ENCODE assay signal across 8 mouse cellular contexts in genomic region chr2:174330616-174331191, GRCm38 (mm10). TPM values are rescaled to one million over a fixed set of nuclear protein-coding genes. Genes with fewer than 3 reads are reported as not detected.
DNase-seq lines count a peak whose midpoint lies in the region; ATAC-seq and TF ChIP-seq lines count a peak whose summit lies in the region.

No protein-coding gene starts in this region.

- H3K36me3 ChIP-seq in heart, embryonic 11.5 days (ENCODE audit: control insufficient read depth, insufficient read depth, low read length), result peaks cover 3% of the 10 kb centered on the region; the same call in 1 of the 2 replicates
- H3K36me3 ChIP-seq in kidney, embryonic 14.5 days (ENCODE audit: control insufficient read depth, insufficient read depth, low read length), result peaks cover 11% of the 10 kb centered on the region; the same call in 1 of the 2 replicates
- H3K36me3 ChIP-seq in liver, postnatal 0 days (replicated peaks; ENCODE audit: insufficient read depth, low read length), result peaks cover 7% of the 10 kb centered on the region; the same call in 1 of the 2 replicates
- no peaks in the 10 kb centered on the region for H3K36me3 ChIP-seq in neural tube, embryonic 14.5 days (ENCODE audit: control insufficient read depth, insufficient read depth, low read length)

- under 1% methylated on average over 47 of the region's 48 CpGs for WGBS in bone marrow, adult 2 months
- 0% methylated on average over 39 of the region's 48 CpGs for WGBS in heart, embryonic 11.5 days (ENCODE audit: insufficient replicate concordance)
- WGBS in kidney, embryonic 14.5 days, result 1% methylated on average over 36 of the region's 48 CpGs
- WGBS in liver, postnatal 0 days (ENCODE audit: insufficient replicate concordance), result under 1% methylated on average over 38 of the region's 48 CpGs
- 2% methylated on average over 27 of the region's 48 CpGs for WGBS in neural tube, embryonic 14.5 days

- ATAC-seq in heart, embryonic 11.5 days (replicated peaks; ENCODE audit: insufficient number of reproducible peaks, low FRiP score, low TSS enrichment), result peak; percentile 51
- peak; percentile 57 for ATAC-seq in kidney, embryonic 14.5 days (ENCODE audit: low FRiP score, low TSS enrichment)
- ATAC-seq in liver, postnatal 0 days, result peak; percentile 65
- ATAC-seq in neural tube, embryonic 14.5 days (ENCODE audit: low read depth), result peak; percentile 52

- peak; percentile 10; the same call in 1 of the 2 replicates for TF ChIP-seq POLR2A in bone marrow, adult 2 months (IDR thresholded peaks at IDR 0.05; ENCODE audit: borderline replicate concordance, control insufficient read depth, low read depth, low read length)
- peak; percentile 55; the same call in 1 of the 2 replicates for TF ChIP-seq POLR2A in embryonic fibroblast, embryonic 13.5 days (IDR thresholded peaks at IDR 0.05; ENCODE audit: low read depth, low read length)

- peak overlapping the region; percentile 82 for H3K4me2 ChIP-seq in heart, embryonic 11.5 days
- peak overlapping the region; percentile 64 for H3K4me2 ChIP-seq in kidney, embryonic 14.5 days (replicated peaks; ENCODE audit: low read depth, low read length)
- H3K4me2 ChIP-seq in liver, postnatal 0 days (ENCODE audit: low read depth, low read length), result peak overlapping the region; percentile 96
- H3K4me2 ChIP-seq in neural tube, embryonic 14.5 days (ENCODE audit: low read depth, low read length), result peak overlapping the region; percentile 69

- H3K9me3 ChIP-seq in heart, embryonic 11.5 days (replicated peaks; ENCODE audit: control insufficient read depth, low read length), result no peaks in the 10 kb centered on the region
- H3K9me3 ChIP-seq in kidney, embryonic 14.5 days (ENCODE audit: control insufficient read depth, low read length), result peaks cover 11% of the 10 kb centered on the region; the same call in 1 of the 2 replicates
- no peaks in the 10 kb centered on the region for H3K9me3 ChIP-seq in liver, postnatal 0 days (ENCODE audit: low read length)
- no peaks in the 10 kb centered on the region for H3K9me3 ChIP-seq in neural tube, embryonic 14.5 days (ENCODE audit: control insufficient read depth, low read length)

- H3K27me3 ChIP-seq in heart, embryonic 11.5 days (ENCODE audit: control insufficient read depth, insufficient read depth, low read length), result no peaks in the 10 kb centered on the region
- no peaks in the 10 kb centered on the region for H3K27me3 ChIP-seq in kidney, embryonic 14.5 days (ENCODE audit: control insufficient read depth, insufficient read depth, low read length)
- no peaks in the 10 kb centered on the region for H3K27me3 ChIP-seq in liver, postnatal 0 days (ENCODE audit: insufficient read depth, low read length)
- no peaks in the 10 kb centered on the region for H3K27me3 ChIP-seq in neural tube, embryonic 14.5 days (ENCODE audit: control insufficient read depth, insufficient read depth, low read length)

- peak overlapping the region; percentile 100 for H3K4me3 ChIP-seq in bone marrow, adult 2 months (replicated peaks; ENCODE audit: control insufficient read depth, low read depth, low read length)
- peak overlapping the region; percentile 95 for H3K4me3 ChIP-seq in embryonic fibroblast, embryonic 13.5 days (ENCODE audit: insufficient read depth, low read length)
- H3K4me3 ChIP-seq in heart, embryonic 11.5 days (ENCODE audit: low read depth, low read length), result peak overlapping the region; percentile 97
- peak overlapping the region; percentile 98 for H3K4me3 ChIP-seq in kidney, embryonic 14.5 days (ENCODE audit: low read length)
- H3K4me3 ChIP-seq in liver, postnatal 0 days (ENCODE audit: low read depth, low read length), result peak overlapping the region; percentile 88
- H3K4me3 ChIP-seq in neural tube, embryonic 14.5 days (ENCODE audit: low read depth, low read length), result peak overlapping the region; percentile 99

- TF ChIP-seq CTCF in bone marrow, adult 2 months (IDR thresholded peaks at IDR 0.05; ENCODE audit: control insufficient read depth, insufficient read depth, low read length), result no peak
- TF ChIP-seq CTCF in embryonic fibroblast, embryonic 13.5 days (IDR thresholded peaks at IDR 0.05; ENCODE audit: borderline replicate concordance, insufficient read depth, low read length), result no peak
- TF ChIP-seq CTCF in liver, postnatal 0 days (IDR thresholded peaks at IDR 0.05; ENCODE audit: low read depth), result peak; percentile 31

- DNase-seq in CD4-positive, CD25-positive, alpha-beta regulatory T cell, adult 2 months (ENCODE audit: low read depth, low spot score), result peak; percentile 74
- peak; percentile 84 for DNase-seq in liver, postnatal 0 days
- peak; percentile 69 for DNase-seq in testis, postnatal 14 days (ENCODE audit: low spot score)

- peak overlapping the region; percentile 98 for H3K27ac ChIP-seq in bone marrow, adult 2 months (ENCODE audit: control insufficient read depth, insufficient read depth, low read depth, low read length, poor library complexity)
- peak overlapping the region; percentile 98 for H3K27ac ChIP-seq in embryonic fibroblast, embryonic 13.5 days (ENCODE audit: insufficient read depth, low read length)
- peak overlapping the region; percentile 100 for H3K27ac ChIP-seq in heart, embryonic 11.5 days (ENCODE audit: low read depth, low read length)
- H3K27ac ChIP-seq in kidney, embryonic 14.5 days (ENCODE audit: low read depth, low read length), result peak overlapping the region; percentile 100
- peak overlapping the region; percentile 96 for H3K27ac ChIP-seq in liver, postnatal 0 days (ENCODE audit: low read depth)
- H3K27ac ChIP-seq in neural tube, embryonic 14.5 days (ENCODE audit: low read depth, low read length), result peak overlapping the region; percentile 99

- H3K4me1 ChIP-seq in bone marrow, adult 2 months (ENCODE audit: control insufficient read depth, insufficient read depth, low read length), result peaks cover 2% of the 10 kb centered on the region
- peaks cover 5% of the 10 kb centered on the region for H3K4me1 ChIP-seq in embryonic fibroblast, embryonic 13.5 days (ENCODE audit: control insufficient read depth, insufficient read depth, low read length)
- peaks cover 42% of the 10 kb centered on the region for H3K4me1 ChIP-seq in heart, embryonic 11.5 days (ENCODE audit: control insufficient read depth, insufficient read depth, low read length)
- peaks cover 39% of the 10 kb centered on the region for H3K4me1 ChIP-seq in kidney, embryonic 14.5 days (ENCODE audit: control insufficient read depth, insufficient read depth, low read length)
- peaks cover 37% of the 10 kb centered on the region for H3K4me1 ChIP-seq in liver, postnatal 0 days (ENCODE audit: insufficient read depth)
- H3K4me1 ChIP-seq in neural tube, embryonic 14.5 days (ENCODE audit: control insufficient read depth, insufficient read depth, low read length), result peaks cover 36% of the 10 kb centered on the region

- no peak for TF ChIP-seq EP300 in liver, postnatal 0 days (IDR thresholded peaks at IDR 0.05; ENCODE audit: low read depth)

- peak overlapping the region; percentile 100 for H3K9ac ChIP-seq in heart, embryonic 11.5 days (ENCODE audit: low read depth, low read length)
- peak overlapping the region; percentile 99 for H3K9ac ChIP-seq in kidney, embryonic 14.5 days (ENCODE audit: low read depth, low read length)
- H3K9ac ChIP-seq in liver, postnatal 0 days (replicated peaks), result peak overlapping the region; percentile 95
- peak overlapping the region; percentile 99 for H3K9ac ChIP-seq in neural tube, embryonic 14.5 days (replicated peaks; ENCODE audit: low read depth, low read length)

RNA-seq across cellular contexts. Expression of gene Gm20721, which starts 15.8 kb away (rescaled TPM):
- 0.66 TPM in 1 of 2 replicates, not detected in the other for polyA plus RNA-seq in bone marrow, adult 2 months (2011; ENCODE audit: insufficient read depth, insufficient read length, low replicate concordance, missing spikeins)
- polyA plus RNA-seq in embryonic fibroblast, embryonic 13.5 days (2011; ENCODE audit: insufficient read length, low read depth, missing spikeins), result 4.3 and 10.6 TPM in 2 replicates
- polyA plus RNA-seq in heart, embryonic 11.5 days (2014; fragmentation: Nextera tagmentation; extraction: Ambion mirVana), result 5.6 and 8.6 TPM in 2 replicates
- polyA plus RNA-seq in kidney, embryonic 14.5 days (2014; fragmentation: Nextera tagmentation; extraction: Ambion mirVana), result 10.1 and 15.0 TPM in 2 replicates
- polyA plus RNA-seq in liver, postnatal 0 days (2015; fragmentation: Nextera tagmentation; extraction: Ambion mirVana), result 1.3 and 2.9 TPM in 2 replicates
- polyA plus RNA-seq in neural tube, embryonic 14.5 days (2014; fragmentation: Nextera tagmentation; extraction: Ambion mirVana), result 10.0 and 11.8 TPM in 2 replicates

RNA-seq across cellular contexts. Expression of gene Gnas, which starts 46.6 kb away (rescaled TPM):
- polyA plus RNA-seq in bone marrow, adult 2 months (2011; ENCODE audit: insufficient read depth, insufficient read length, low replicate concordance, missing spikeins), result 159 and 173 TPM in 2 replicates
- 1,063 and 1,076 TPM in 2 replicates for polyA plus RNA-seq in embryonic fibroblast, embryonic 13.5 days (2011; ENCODE audit: insufficient read length, low read depth, missing spikeins)
- polyA plus RNA-seq in heart, embryonic 11.5 days (2014; fragmentation: Nextera tagmentation; extraction: Ambion mirVana), result 1,095 and 1,127 TPM in 2 replicates
- 1,459 and 1,592 TPM in 2 replicates for polyA plus RNA-seq in kidney, embryonic 14.5 days (2014; fragmentation: Nextera tagmentation; extraction: Ambion mirVana)
- 332 and 343 TPM in 2 replicates for polyA plus RNA-seq in liver, postnatal 0 days (2015; fragmentation: Nextera tagmentation; extraction: Ambion mirVana)
- 1,718 and 1,785 TPM in 2 replicates for polyA plus RNA-seq in neural tube, embryonic 14.5 days (2014; fragmentation: Nextera tagmentation; extraction: Ambion mirVana)

Comparison
In these comparisons a context has a peak if more than half of its experiments do, and no peak if none do; other contexts are left out.
1. Peak in every context shown above with its lines: DNase-seq, ATAC-seq, H3K4me3 ChIP-seq and H3K27ac ChIP-seq.